Mouse (Mus musculus): ENCODE measurements around the gene Dsp. TPM values are rescaled to one million over a fixed set of nuclear protein-coding genes. Genes with fewer than 3 reads are reported as not detected.

The Dsp gene
- total and polyA plus RNA-seq, 2 experiments from 2014 or later: 46.0 to 160 TPM

GRCm38 (mm10) chr13:38144962-38145713 is 6.0 kb upstream of the Dsp start:
- ATAC-seq (ENCODE audit: insufficient read depth, low read depth): no peak

GRCm38 (mm10) chr13:38148348-38148747 is 2.7 kb upstream of the Dsp start:
- peaks cover 43% of the 10 kb centered on the region for H3K4me1 ChIP-seq (ENCODE audit: control insufficient read depth, insufficient read depth)

More at GRCm38 (mm10) chr13:38144962-38145713, 6.0 kb upstream of the Dsp start:
- Histone ChIP-seq H3K27me3 (ENCODE audit: control insufficient read depth, insufficient read depth, low read length) (no peaks in the 10 kb centered on the region), H3K9me3 (replicated peaks; ENCODE audit: control insufficient read depth, low read length) (no peaks in the 10 kb centered on the region), H3K4me1 (ENCODE audit: control insufficient read depth, insufficient read depth) (peaks cover 36% of the 10 kb centered on the region), H3K4me2 (ENCODE audit: low read depth, low read length) (peak overlapping the region; percentile 60), H3K36me3 (replicated peaks; ENCODE audit: control insufficient read depth, insufficient read depth, low read length) (no peaks in the 10 kb centered on the region), H3K27ac (ENCODE audit: low read depth) (peak overlapping the region; percentile 44), H3K9ac (replicated peaks; ENCODE audit: low read depth, low read length) (peak overlapping the region; percentile 47), H3K4me3 (ENCODE audit: low read depth, low read length) (peak overlapping the region; percentile 29)
- WGBS: 10% methylated on average over 20 of the region's 20 CpGs
- no peak for DNase-seq (ENCODE audit: low spot score)
- TF ChIP-seq CTCF (IDR thresholded peaks at IDR 0.05; ENCODE audit: low read depth) (no peak), EP300 (IDR thresholded peaks at IDR 0.05; ENCODE audit: low read depth) (no peak)

DNA sequence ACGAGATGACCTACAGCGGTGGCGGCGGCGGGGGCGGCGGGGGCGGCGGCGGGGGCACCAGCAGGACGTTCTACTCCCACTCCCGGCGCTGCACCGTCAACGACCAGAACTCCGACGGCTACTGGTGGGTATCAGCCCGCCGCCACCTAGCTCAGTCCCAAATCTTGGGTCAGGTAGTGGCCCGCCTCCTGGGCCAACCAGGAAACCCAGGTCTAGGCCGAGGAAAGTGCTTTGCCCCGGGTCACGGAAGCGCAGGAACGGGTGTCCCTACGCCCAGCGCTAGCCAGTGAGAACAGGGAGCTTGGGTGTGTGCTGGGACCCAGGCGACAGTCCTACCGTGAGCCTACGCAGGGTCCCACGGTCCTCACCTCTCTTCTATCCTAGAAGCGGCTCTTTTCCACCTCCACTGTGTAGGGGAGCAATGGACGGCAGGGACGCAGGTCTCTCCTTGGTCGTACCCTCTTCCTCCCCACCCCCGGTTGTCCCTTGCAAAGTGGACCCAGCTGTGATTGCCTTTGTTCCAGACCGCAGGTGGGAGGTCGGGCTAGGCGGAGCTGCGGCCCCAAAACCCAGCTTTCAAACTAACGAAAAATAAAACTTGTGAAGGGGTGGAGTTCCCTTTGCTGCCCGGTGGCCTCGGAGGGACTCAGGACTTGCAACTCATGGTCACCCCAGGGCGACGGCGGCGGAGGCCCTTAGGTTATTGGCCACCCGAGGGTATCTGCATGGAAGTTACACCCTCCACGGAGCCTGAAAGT is 756 bp downstream of the Dsp start:
- no peaks in the 10 kb centered on the region for H3K9me3 ChIP-seq (replicated peaks; ENCODE audit: control insufficient read depth, low read length)
- WGBS: under 1% methylated on average over 43 of the region's 49 CpGs
- ATAC-seq (ENCODE audit: insufficient read depth, low read depth) (peak; percentile 1), DNase-seq (ENCODE audit: low spot score) (no peak)
- no peaks in the 10 kb centered on the region for H3K36me3 ChIP-seq (replicated peaks; ENCODE audit: control insufficient read depth, insufficient read depth, low read length)
- TF ChIP-seq EP300 (IDR thresholded peaks at IDR 0.05; ENCODE audit: low read depth): no peak
- no peak for TF ChIP-seq CTCF (IDR thresholded peaks at IDR 0.05; ENCODE audit: low read depth)
- H3K27ac ChIP-seq (ENCODE audit: low read depth): peak overlapping the region; percentile 97
- H3K4me3 ChIP-seq (ENCODE audit: low read depth, low read length): peak overlapping the region; percentile 72
- peaks cover 36% of the 10 kb centered on the region for H3K4me1 ChIP-seq (ENCODE audit: control insufficient read depth, insufficient read depth)
- peak overlapping the region; percentile 93 for H3K9ac ChIP-seq (replicated peaks; ENCODE audit: low read depth, low read length)
- peak overlapping the region; percentile 73 for H3K4me2 ChIP-seq (ENCODE audit: low read depth, low read length)
- no peaks in the 10 kb centered on the region for H3K27me3 ChIP-seq (ENCODE audit: control insufficient read depth, insufficient read depth, low read length)

More at GRCm38 (mm10) chr13:38148348-38148747, 2.7 kb upstream of the Dsp start:
- Histone ChIP-seq H3K9me3 (replicated peaks; ENCODE audit: control insufficient read depth, low read length) (no peaks in the 10 kb centered on the region), H3K27me3 (ENCODE audit: control insufficient read depth, insufficient read depth, low read length) (no peaks in the 10 kb centered on the region), H3K9ac (replicated peaks; ENCODE audit: low read depth, low read length) (no peak overlapping the region), H3K27ac (ENCODE audit: low read depth) (peak overlapping the region; percentile 97), H3K4me2 (ENCODE audit: low read depth, low read length) (no peak overlapping the region), H3K36me3 (replicated peaks; ENCODE audit: control insufficient read depth, insufficient read depth, low read length) (no peaks in the 10 kb centered on the region), H3K4me3 (ENCODE audit: low read depth, low read length) (no peak overlapping the region)
- no peak for TF ChIP-seq CTCF (IDR thresholded peaks at IDR 0.05; ENCODE audit: low read depth)
- TF ChIP-seq EP300 (IDR thresholded peaks at IDR 0.05; ENCODE audit: low read depth): peak; percentile 96
- DNase-seq (ENCODE audit: low spot score) (peak; percentile 92), ATAC-seq (ENCODE audit: insufficient read depth, low read depth) (peak; percentile 68)
- WGBS: 14% methylated on average over 3 of the region's 3 CpGs

DNA sequence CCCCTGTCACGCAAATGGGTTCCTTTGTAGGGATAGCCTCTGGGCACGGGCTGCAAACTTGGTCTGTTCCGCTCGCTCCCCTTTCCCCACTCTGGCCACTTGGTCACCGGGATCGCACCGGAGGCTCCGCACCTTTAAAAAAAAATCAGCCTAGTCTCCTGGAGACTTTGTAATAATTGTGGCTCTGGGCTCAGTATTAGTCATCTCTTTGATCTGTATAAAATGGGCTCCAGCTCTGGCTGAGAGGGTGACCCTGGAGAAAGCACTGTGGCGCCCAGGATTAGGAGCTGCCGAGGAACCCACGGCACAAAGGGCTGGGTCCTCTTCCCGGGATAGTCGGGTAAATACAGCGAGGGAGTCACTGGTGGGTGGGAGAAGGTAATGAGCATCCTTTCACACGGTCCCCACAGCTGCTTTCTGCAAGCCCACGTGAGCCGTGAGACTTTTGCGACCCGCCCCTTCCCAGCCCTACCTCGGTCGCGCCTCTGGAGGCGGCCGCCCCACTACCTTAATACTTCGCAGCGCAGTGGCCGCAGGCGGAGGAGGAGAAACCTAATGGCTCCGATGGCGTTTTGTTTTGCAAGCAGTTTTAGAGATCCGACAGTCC is 1.4 kb downstream of the Dsp start:
- ATAC-seq (ENCODE audit: insufficient read depth, low read depth): peak; percentile 58
- WGBS: 1% methylated on average over 31 of the region's 31 CpGs
- peaks cover 40% of the 10 kb centered on the region for H3K4me1 ChIP-seq (ENCODE audit: control insufficient read depth, insufficient read depth)

DNA sequence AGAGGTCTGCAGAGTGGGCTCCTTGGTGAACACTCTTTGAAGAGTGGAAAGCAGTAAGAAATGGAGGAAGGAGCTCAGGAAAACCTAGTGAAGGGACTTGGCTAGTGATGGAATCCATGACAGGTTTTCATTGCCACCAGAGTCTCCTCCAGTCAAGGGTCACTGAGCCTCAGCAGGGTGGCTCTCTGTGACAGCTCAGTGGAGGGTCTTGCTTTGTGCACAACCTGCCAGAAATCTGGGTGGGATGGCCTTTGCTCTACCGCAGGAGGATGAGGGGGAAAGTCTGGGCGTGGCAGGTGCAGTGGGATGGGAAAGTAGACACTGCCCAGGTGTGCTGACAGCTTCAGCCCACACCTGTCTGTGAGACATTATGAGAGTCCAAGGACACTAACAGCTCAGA is 4.4 kb downstream of the Dsp start:
- Histone ChIP-seq H3K4me1 (ENCODE audit: control insufficient read depth, insufficient read depth) (peaks cover 24% of the 10 kb centered on the region), H3K27me3 (ENCODE audit: control insufficient read depth, insufficient read depth, low read length) (no peaks in the 10 kb centered on the region), H3K27ac (ENCODE audit: low read depth) (0 out of 2 replicates have a peak overlapping the region, but pooled peaks have one; percentile 38), H3K4me3 (ENCODE audit: low read depth, low read length) (no peak overlapping the region), H3K4me2 (ENCODE audit: low read depth, low read length) (peak overlapping the region; percentile 73), H3K9ac (replicated peaks; ENCODE audit: low read depth, low read length) (no peak overlapping the region), H3K9me3 (replicated peaks; ENCODE audit: control insufficient read depth, low read length) (no peaks in the 10 kb centered on the region), H3K36me3 (replicated peaks; ENCODE audit: control insufficient read depth, insufficient read depth, low read length) (no peaks in the 10 kb centered on the region)
- 26% methylated on average over 2 of the region's 2 CpGs for WGBS
- ATAC-seq (ENCODE audit: insufficient read depth, low read depth): no peak
- no peak for DNase-seq (ENCODE audit: low spot score)
- TF ChIP-seq EP300 (IDR thresholded peaks at IDR 0.05; ENCODE audit: low read depth) (no peak), CTCF (IDR thresholded peaks at IDR 0.05; ENCODE audit: low read depth) (no peak)

More for the DNA sequence above, 1.4 kb downstream of the Dsp start:
- Histone ChIP-seq H3K27ac (ENCODE audit: low read depth) (peak overlapping the region; percentile 97), H3K27me3 (ENCODE audit: control insufficient read depth, insufficient read depth, low read length) (no peaks in the 10 kb centered on the region), H3K4me2 (ENCODE audit: low read depth, low read length) (peak overlapping the region; percentile 73), H3K9me3 (replicated peaks; ENCODE audit: control insufficient read depth, low read length) (no peaks in the 10 kb centered on the region), H3K4me3 (ENCODE audit: low read depth, low read length) (peak overlapping the region; percentile 72), H3K9ac (replicated peaks; ENCODE audit: low read depth, low read length) (peak overlapping the region; percentile 93), H3K36me3 (replicated peaks; ENCODE audit: control insufficient read depth, insufficient read depth, low read length) (no peaks in the 10 kb centered on the region)
- TF ChIP-seq CTCF (IDR thresholded peaks at IDR 0.05; ENCODE audit: low read depth): peak; percentile 17; the same call in 1 of the 2 replicates
- no peak for TF ChIP-seq EP300 (IDR thresholded peaks at IDR 0.05; ENCODE audit: low read depth)
- peak; percentile 82 for DNase-seq (ENCODE audit: low spot score)
